Mouse (Mus musculus): ENCODE results near the gene Tctex1d4. TPM values are rescaled to one million over a fixed set of nuclear protein-coding genes. Genes with fewer than 3 reads are reported as not detected.
A peak's percentile ranks its signal among the peaks of the same experiment; 100 is the strongest.

Gene Tctex1d4
- polyA plus RNA-seq, 1 experiment from 2014 or later = not detected

DNA sequence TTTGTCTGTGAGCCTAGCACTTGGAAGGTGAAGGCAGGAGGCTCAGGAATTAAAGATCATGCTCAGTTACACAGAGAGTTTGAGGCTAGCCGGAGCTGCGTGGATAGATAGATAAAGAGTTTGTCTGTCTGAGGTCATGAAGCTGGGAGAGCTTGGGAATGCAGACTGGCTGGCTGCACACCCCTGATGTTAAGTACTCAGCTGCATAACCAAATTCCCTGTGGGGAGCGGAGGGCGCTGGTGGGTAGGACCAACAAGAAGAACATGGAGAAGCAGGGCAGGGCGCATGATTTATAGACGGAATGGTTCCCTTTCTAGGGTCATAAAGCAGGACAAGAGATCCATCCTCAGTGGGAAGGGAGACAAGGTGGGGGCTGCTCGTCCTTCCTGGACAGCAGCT lies 16.4 kb downstream of the Tctex1d4 start:
- Histone ChIP-seq H3K27ac (ENCODE audit: low read depth, low read length) (no peak overlapping the region), H3K9ac (ENCODE audit: low read depth, low read length) (no peak overlapping the region), H3K36me3 (ENCODE audit: control insufficient read depth, insufficient read depth, low read length) (no peaks in the 10 kb centered on the region), H3K4me3 (ENCODE audit: low read length) (no peak overlapping the region), H3K9me3 (ENCODE audit: control insufficient read depth, low read length) (no peaks in the 10 kb centered on the region), H3K4me2 (replicated peaks; ENCODE audit: low read depth, low read length) (no peak overlapping the region), H3K27me3 (ENCODE audit: control insufficient read depth, insufficient read depth, low read length) (no peaks in the 10 kb centered on the region), H3K4me1 (ENCODE audit: control insufficient read depth, insufficient read depth, low read length) (no peaks in the 10 kb centered on the region)
- ATAC-seq (ENCODE audit: low FRiP score, low TSS enrichment) = no peak
- 34% methylated on average over 7 of the region's 7 CpGs for WGBS

DNA sequence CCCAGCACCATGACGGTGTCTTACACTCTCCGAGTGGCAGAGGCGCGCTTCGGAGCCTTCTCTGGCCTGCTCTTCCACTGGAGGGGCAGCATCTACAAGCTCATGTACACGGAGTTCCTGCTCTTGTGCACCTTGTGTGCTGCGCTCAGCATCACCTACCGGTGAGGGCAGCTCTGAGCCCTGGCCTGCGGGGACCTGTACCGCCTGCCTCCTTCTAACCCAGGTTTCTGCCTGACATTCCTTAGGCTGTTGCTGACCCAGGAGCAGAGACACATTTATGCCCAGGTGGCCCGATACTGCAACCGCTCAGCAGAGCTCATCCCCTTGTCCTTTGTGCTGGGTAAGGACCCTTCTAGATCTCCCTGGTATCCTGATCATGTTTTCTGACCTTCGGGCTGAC lies 18.7 kb downstream of the Tctex1d4 start:
- WGBS = 90% methylated on average over 13 of the region's 13 CpGs
- no peaks in the 10 kb centered on the region for H3K27me3 ChIP-seq (ENCODE audit: control insufficient read depth, insufficient read depth, low read length)
- no peaks in the 10 kb centered on the region for H3K4me1 ChIP-seq (ENCODE audit: control insufficient read depth, insufficient read depth, low read length)
- H3K9ac ChIP-seq (ENCODE audit: low read depth, low read length) = no peak overlapping the region
- no peak overlapping the region for H3K27ac ChIP-seq (ENCODE audit: low read depth, low read length)
- H3K4me3 ChIP-seq (ENCODE audit: low read length) = no peak overlapping the region
- ATAC-seq (ENCODE audit: low FRiP score, low TSS enrichment) = no peak
- no peak overlapping the region for H3K4me2 ChIP-seq (replicated peaks; ENCODE audit: low read depth, low read length)
- H3K36me3 ChIP-seq (ENCODE audit: control insufficient read depth, insufficient read depth, low read length) = peaks cover 12% of the 10 kb centered on the region
- H3K9me3 ChIP-seq (ENCODE audit: control insufficient read depth, low read length) = no peaks in the 10 kb centered on the region

DNA sequence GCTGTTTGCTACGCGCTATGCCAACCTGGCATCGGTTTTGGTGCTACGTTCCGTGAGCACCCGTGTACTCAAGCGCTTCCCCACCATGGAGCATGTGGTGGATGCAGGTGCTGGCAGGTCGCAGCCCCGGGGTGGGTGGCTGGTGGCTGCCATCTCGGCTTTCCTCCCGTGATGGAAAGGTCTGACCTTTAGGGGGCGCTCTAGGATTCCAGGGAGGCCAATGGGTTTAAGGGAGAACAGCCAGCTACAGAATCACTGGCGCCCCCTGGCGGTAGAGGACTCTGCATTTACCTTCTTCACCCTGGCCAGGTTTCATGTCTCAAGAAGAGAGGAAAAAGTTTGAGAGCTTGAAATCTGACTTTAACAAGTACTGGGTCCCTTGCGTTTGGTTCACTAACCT lies 19.6 kb downstream of the Tctex1d4 start:
- Histone ChIP-seq H3K27me3 (ENCODE audit: control insufficient read depth, insufficient read depth, low read length) (no peaks in the 10 kb centered on the region), H3K4me1 (ENCODE audit: control insufficient read depth, insufficient read depth, low read length) (no peaks in the 10 kb centered on the region), H3K4me3 (ENCODE audit: low read length) (no peak overlapping the region), H3K36me3 (ENCODE audit: control insufficient read depth, insufficient read depth, low read length) (peaks cover 21% of the 10 kb centered on the region), H3K4me2 (replicated peaks; ENCODE audit: low read depth, low read length) (no peak overlapping the region), H3K27ac (ENCODE audit: low read depth, low read length) (no peak overlapping the region), H3K9ac (ENCODE audit: low read depth, low read length) (no peak overlapping the region), H3K9me3 (ENCODE audit: control insufficient read depth, low read length) (no peaks in the 10 kb centered on the region)
- 31% methylated on average over 15 of the region's 15 CpGs for WGBS
- ATAC-seq (ENCODE audit: low FRiP score, low TSS enrichment) = no peak

DNA sequence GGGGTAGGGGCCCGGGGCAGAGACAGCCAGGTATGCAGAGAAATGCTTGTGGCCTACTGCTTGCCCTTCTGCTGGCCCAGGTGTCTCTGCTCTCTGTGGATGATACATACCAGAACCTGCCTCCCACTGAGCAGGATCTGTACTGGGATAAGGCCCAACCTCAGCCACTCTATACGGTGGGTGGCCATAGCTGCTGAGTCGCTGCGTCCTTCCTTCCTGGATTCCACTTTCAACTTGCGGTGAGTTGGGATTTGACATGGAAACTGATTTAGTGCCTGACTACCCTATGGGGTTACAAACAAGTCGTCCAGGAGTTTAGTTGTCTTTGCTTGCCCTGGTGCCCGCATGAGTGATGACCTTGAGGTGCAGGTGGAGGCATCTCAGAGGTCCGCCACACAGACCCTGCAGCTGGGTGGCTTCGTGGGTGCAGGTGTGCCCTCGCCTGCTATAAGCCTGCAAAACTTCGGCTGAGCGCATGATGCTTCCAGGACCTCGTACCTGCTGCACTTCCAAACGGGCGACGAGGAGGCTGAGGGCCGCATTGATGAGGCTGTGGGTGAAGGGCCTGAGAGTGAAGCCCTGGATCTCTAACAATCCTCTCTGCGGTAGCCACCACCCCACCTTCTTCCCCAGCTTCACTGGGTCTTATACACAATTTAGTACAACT lies 21.6 kb downstream of the Tctex1d4 start:
- Histone ChIP-seq H3K4me3 (ENCODE audit: low read length) (no peak overlapping the region), H3K27me3 (ENCODE audit: control insufficient read depth, insufficient read depth, low read length) (no peaks in the 10 kb centered on the region), H3K4me2 (replicated peaks; ENCODE audit: low read depth, low read length) (no peak overlapping the region), H3K27ac (ENCODE audit: low read depth, low read length) (no peak overlapping the region), H3K9me3 (ENCODE audit: control insufficient read depth, low read length) (no peaks in the 10 kb centered on the region), H3K36me3 (ENCODE audit: control insufficient read depth, insufficient read depth, low read length) (peaks cover 40% of the 10 kb centered on the region), H3K9ac (ENCODE audit: low read depth, low read length) (no peak overlapping the region), H3K4me1 (ENCODE audit: control insufficient read depth, insufficient read depth, low read length) (peaks cover 9% of the 10 kb centered on the region; the same call in 1 of the 2 replicates)
- no peak for ATAC-seq (ENCODE audit: low FRiP score, low TSS enrichment)
- 71% methylated on average over 18 of the region's 18 CpGs for WGBS

DNA sequence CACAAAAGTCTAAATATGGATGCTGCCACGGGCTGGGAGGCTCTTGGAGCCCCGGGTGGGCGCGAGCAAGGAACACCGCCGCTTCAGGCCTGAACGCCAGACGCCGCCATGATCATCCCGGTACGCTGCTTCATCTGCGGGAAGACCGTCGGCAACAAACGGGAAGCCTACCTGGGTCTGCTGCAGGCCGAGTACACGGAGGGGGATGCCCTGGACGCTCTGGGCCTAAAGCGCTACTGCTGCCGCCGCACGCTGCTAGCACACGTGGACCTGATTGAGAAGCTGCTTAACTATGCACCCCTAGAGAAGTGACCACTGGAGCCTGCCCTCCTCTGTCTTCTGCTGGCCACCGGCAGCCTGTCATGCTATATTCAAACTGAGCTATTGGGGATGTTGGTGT lies 22.2 kb downstream of the Tctex1d4 start:
- Histone ChIP-seq H3K4me2 (replicated peaks; ENCODE audit: low read depth, low read length) (no peak overlapping the region), H3K27me3 (ENCODE audit: control insufficient read depth, insufficient read depth, low read length) (no peaks in the 10 kb centered on the region), H3K9ac (ENCODE audit: low read depth, low read length) (no peak overlapping the region), H3K9me3 (ENCODE audit: control insufficient read depth, low read length) (no peaks in the 10 kb centered on the region), H3K4me1 (ENCODE audit: control insufficient read depth, insufficient read depth, low read length) (peaks cover 13% of the 10 kb centered on the region; the same call in 1 of the 2 replicates), H3K4me3 (ENCODE audit: low read length) (no peak overlapping the region), H3K36me3 (ENCODE audit: control insufficient read depth, insufficient read depth, low read length) (peaks cover 46% of the 10 kb centered on the region), H3K27ac (ENCODE audit: low read depth, low read length) (no peak overlapping the region)
- ATAC-seq (ENCODE audit: low FRiP score, low TSS enrichment) = no peak
- 73% methylated on average over 24 of the region's 24 CpGs for WGBS

DNA sequence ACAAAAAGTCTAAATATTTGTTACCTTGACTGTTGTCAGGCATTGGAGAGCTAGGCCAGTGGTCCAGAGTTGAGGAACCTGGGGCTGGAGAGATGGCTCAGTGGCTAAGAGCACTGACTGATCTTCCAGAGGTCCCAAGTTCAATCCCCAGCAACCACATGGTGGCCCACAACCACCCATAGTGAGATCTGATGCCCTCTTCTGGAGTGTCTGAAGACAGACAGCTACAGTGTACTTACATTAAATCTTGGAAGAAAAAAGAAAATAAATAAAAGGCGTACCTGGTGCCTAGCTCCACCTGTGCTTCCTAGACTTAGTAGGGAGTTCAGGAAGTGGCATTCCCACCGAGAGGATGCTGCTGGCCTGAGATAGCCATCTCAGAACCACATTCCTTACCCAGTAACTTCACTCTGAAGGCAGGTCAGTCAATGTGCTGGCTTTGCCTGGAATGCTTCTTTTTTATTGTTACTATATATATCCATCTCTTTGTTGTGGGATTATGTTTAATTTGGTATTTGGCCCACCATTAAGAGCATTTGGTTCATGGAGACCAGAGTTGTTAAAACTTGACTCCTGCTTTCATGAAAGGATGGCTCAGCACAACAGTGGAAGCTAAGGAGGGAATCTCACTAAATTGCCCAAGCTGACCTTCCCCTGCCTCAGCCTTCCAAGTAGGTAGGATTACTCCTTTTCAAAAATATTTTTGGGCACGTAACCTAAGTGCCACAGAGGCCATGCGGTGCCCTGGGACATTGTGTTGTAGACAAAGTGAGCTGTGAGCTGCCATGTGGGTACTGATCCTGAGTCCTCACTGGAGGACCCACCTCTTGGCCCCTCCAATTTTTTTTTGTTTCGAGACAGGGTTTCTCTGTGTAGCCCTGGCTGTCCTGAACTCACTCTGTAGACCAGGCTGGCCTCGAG lies 23.0 kb downstream of the Tctex1d4 start:
- Histone ChIP-seq H3K4me1 (ENCODE audit: control insufficient read depth, insufficient read depth, low read length) (peaks cover 17% of the 10 kb centered on the region; the same call in 1 of the 2 replicates), H3K27ac (ENCODE audit: low read depth, low read length) (no peak overlapping the region), H3K4me3 (ENCODE audit: low read length) (no peak overlapping the region), H3K27me3 (ENCODE audit: control insufficient read depth, insufficient read depth, low read length) (no peaks in the 10 kb centered on the region), H3K4me2 (replicated peaks; ENCODE audit: low read depth, low read length) (no peak overlapping the region), H3K9me3 (ENCODE audit: control insufficient read depth, low read length) (no peaks in the 10 kb centered on the region), H3K9ac (ENCODE audit: low read depth, low read length) (no peak overlapping the region), H3K36me3 (ENCODE audit: control insufficient read depth, insufficient read depth, low read length) (peaks cover 53% of the 10 kb centered on the region)
- no peak for ATAC-seq (ENCODE audit: low FRiP score, low TSS enrichment)
- WGBS = 79% methylated on average over 6 of the region's 6 CpGs

DNA sequence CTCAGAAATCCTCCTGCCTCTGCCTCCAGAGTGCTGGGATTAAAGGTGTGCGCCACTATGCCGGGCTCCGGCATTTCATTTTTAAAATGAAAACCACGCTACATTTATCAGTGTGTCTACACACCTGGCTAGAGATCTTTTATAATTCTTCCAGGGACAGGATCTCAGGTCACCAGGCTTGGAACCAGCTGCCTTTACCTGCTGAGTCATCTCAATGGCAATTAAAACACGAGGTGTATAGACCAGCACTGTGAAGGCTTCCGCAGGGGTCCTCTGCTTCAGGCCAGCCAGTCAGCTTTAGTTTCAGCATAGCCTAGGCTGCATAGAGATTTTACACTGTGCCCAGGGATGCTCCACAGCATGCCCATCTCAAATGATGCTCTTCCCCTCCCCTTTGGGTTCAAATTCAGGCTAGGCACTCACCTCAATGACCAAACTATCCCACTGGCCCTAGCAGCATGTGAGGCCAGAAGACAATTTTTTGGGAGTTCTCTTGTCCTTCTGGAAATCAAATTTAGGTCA lies 23.7 kb downstream of the Tctex1d4 start:
- WGBS = 93% methylated on average over 6 of the region's 6 CpGs
- Histone ChIP-seq H3K9me3 (ENCODE audit: control insufficient read depth, low read length) (no peaks in the 10 kb centered on the region), H3K4me3 (ENCODE audit: low read length) (no peak overlapping the region), H3K4me1 (ENCODE audit: control insufficient read depth, insufficient read depth, low read length) (peaks cover 18% of the 10 kb centered on the region; the same call in 1 of the 2 replicates), H3K27ac (ENCODE audit: low read depth, low read length) (no peak overlapping the region), H3K9ac (ENCODE audit: low read depth, low read length) (no peak overlapping the region), H3K36me3 (ENCODE audit: control insufficient read depth, insufficient read depth, low read length) (peaks cover 55% of the 10 kb centered on the region), H3K27me3 (ENCODE audit: control insufficient read depth, insufficient read depth, low read length) (no peaks in the 10 kb centered on the region), H3K4me2 (replicated peaks; ENCODE audit: low read depth, low read length) (no peak overlapping the region)
- no peak for ATAC-seq (ENCODE audit: low FRiP score, low TSS enrichment)

DNA sequence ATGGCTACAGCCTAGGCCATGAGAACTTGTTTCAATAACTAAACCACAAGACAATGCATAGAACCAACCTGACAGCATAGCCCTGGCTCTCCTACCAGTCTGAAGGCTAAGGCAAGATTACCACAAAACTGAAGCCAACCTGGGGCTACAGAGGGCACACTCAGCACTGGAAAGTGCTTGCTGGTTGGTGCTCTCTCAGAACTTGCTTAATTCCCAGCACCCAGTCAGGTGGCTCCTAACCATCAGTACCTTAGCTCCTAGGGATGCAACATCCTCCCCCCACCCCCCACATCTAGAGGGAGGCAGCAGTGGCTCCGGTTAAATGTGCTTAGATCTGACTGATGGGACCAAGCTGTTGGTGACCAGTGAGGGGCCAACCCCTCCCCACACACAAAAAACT lies 24.8 kb downstream of the Tctex1d4 start:
- peaks cover 55% of the 10 kb centered on the region for H3K36me3 ChIP-seq (ENCODE audit: control insufficient read depth, insufficient read depth, low read length)
- no peak overlapping the region for H3K4me3 ChIP-seq (ENCODE audit: low read length)
- no peak overlapping the region for H3K9ac ChIP-seq (ENCODE audit: low read depth, low read length)
- no peak for ATAC-seq (ENCODE audit: low FRiP score, low TSS enrichment)
- 62% methylated on average over 1 of the region's 1 CpGs for WGBS
- no peak overlapping the region for H3K27ac ChIP-seq (ENCODE audit: low read depth, low read length)
- no peaks in the 10 kb centered on the region for H3K9me3 ChIP-seq (ENCODE audit: control insufficient read depth, low read length)
- H3K4me2 ChIP-seq (replicated peaks; ENCODE audit: low read depth, low read length) = no peak overlapping the region
- H3K4me1 ChIP-seq (ENCODE audit: control insufficient read depth, insufficient read depth, low read length) = peaks cover 18% of the 10 kb centered on the region; the same call in 1 of the 2 replicates
- no peaks in the 10 kb centered on the region for H3K27me3 ChIP-seq (ENCODE audit: control insufficient read depth, insufficient read depth, low read length)

DNA sequence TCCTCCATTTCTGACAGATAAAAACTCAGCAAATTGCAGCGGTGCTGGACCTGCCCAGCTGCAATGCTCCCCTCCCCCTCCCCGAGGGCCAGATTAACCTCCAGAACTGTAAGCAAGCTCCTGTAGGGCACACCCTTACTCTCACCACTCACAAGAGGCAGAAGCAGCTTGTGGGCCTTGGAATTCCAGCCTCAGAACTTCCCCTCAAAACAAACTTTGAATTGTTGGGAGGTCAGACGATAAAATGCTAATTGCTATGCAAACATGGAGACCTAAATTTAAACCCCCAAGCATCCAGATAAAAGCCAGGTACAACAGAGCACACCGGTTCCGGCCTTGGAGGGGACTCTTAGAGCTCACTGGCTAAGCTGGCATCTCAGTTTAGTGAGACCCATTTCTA lies 26.1 kb downstream of the Tctex1d4 start:
- Histone ChIP-seq H3K4me3 (ENCODE audit: low read length) (no peak overlapping the region), H3K27ac (ENCODE audit: low read depth, low read length) (0 out of 2 replicates have a peak overlapping the region, but pooled peaks have one; percentile 24), H3K9ac (ENCODE audit: low read depth, low read length) (no peak overlapping the region), H3K4me1 (ENCODE audit: control insufficient read depth, insufficient read depth, low read length) (peaks cover 18% of the 10 kb centered on the region; the same call in 1 of the 2 replicates), H3K36me3 (ENCODE audit: control insufficient read depth, insufficient read depth, low read length) (peaks cover 55% of the 10 kb centered on the region), H3K9me3 (ENCODE audit: control insufficient read depth, low read length) (no peaks in the 10 kb centered on the region), H3K27me3 (ENCODE audit: control insufficient read depth, insufficient read depth, low read length) (no peaks in the 10 kb centered on the region), H3K4me2 (replicated peaks; ENCODE audit: low read depth, low read length) (no peak overlapping the region; the same call in 1 of the 2 replicates)
- ATAC-seq (ENCODE audit: low FRiP score, low TSS enrichment) = no peak
- 86% methylated on average over 5 of the region's 5 CpGs for WGBS
